Mouse (Mus musculus) cerebral cortex, adult 2 months (tissue): ENCODE measurements around the gene Pfkfb4.

ENCODE experiments used
- WGBS: fragments of 180-500 bp; shearing (Covaris S2); methylation state at CpG from one replicate; pipeline ENCODE4 v1.1.7; 2018; 5-methylcytosine and 5-hydroxymethylcytosine counted together

Gene Pfkfb4

GRCm38 (mm10) chr9:108996411-108996810 is 4.8 kb downstream of the Pfkfb4 start:
- WGBS = 75% methylated on average over 9 of the region's 9 CpGs

- 51% methylated on average over 19 of the region's 19 CpGs for WGBS
Measured at GRCm38 (mm10) chr9:108998287-108999166, 6.9 kb downstream of the Pfkfb4 start.

- 39% methylated on average over 4 of the region's 4 CpGs for WGBS
Measured at GRCm38 (mm10) chr9:108999167-108999526, 7.6 kb downstream of the Pfkfb4 start.

- 14% methylated on average over 3 of the region's 3 CpGs for WGBS
Measured at GRCm38 (mm10) chr9:109000726-109001125, 9.1 kb downstream of the Pfkfb4 start.

- WGBS = 62% methylated on average over 2 of the region's 2 CpGs
Measured at GRCm38 (mm10) chr9:109003201-109003600, 11.6 kb downstream of the Pfkfb4 start.

GRCm38 (mm10) chr9:109007025-109007780 is 15.6 kb downstream of the Pfkfb4 start:
- 80% methylated on average over 21 of the region's 21 CpGs for WGBS

- WGBS = 87% methylated on average over 9 of the region's 9 CpGs
Measured at GRCm38 (mm10) chr9:109008081-109008480, 16.5 kb downstream of the Pfkfb4 start.

- 36% methylated on average over 10 of the region's 10 CpGs for WGBS
Measured at GRCm38 (mm10) chr9:109008994-109009635, 17.5 kb downstream of the Pfkfb4 start.

GRCm38 (mm10) chr9:109009636-109010315 is 18.2 kb downstream of the Pfkfb4 start:
- WGBS = 39% methylated on average over 17 of the region's 17 CpGs

- 79% methylated on average over 14 of the region's 14 CpGs for WGBS
Measured at GRCm38 (mm10) chr9:109010316-109010690, 18.7 kb downstream of the Pfkfb4 start.

- 89% methylated on average over 8 of the region's 8 CpGs for WGBS
Measured at GRCm38 (mm10) chr9:109015397-109015796, 23.8 kb downstream of the Pfkfb4 start.

- WGBS = 86% methylated on average over 11 of the region's 11 CpGs
Measured at GRCm38 (mm10) chr9:109016973-109017604, 25.5 kb downstream of the Pfkfb4 start.

- WGBS = 62% methylated on average over 4 of the region's 4 CpGs
Measured at GRCm38 (mm10) chr9:109021428-109021827, 29.9 kb downstream of the Pfkfb4 start.

- 65% methylated on average over 17 of the region's 17 CpGs for WGBS
Measured at GRCm38 (mm10) chr9:109022866-109023685, 31.5 kb downstream of the Pfkfb4 start.

GRCm38 (mm10) chr9:109027521-109027920 is 35.9 kb downstream of the Pfkfb4 start:
- 62% methylated on average over 8 of the region's 8 CpGs for WGBS

- WGBS = 93% methylated on average over 3 of the region's 3 CpGs
Measured at GRCm38 (mm10) chr9:109028421-109028820, 36.8 kb downstream of the Pfkfb4 start.

GRCm38 (mm10) chr9:109028919-109029318 is 37.3 kb downstream of the Pfkfb4 start:
- WGBS = 86% methylated on average over 5 of the region's 5 CpGs

- whole genome bisulfite sequencing = 77% methylated on average over 3 of the region's 3 CpGs
Measured at GRCm38 (mm10) chr9:109030312-109030711, 38.7 kb downstream of the Pfkfb4 start.

- WGBS = 93% methylated on average over 7 of the region's 7 CpGs
Measured at GRCm38 (mm10) chr9:109031001-109031400, 39.4 kb downstream of the Pfkfb4 start.

- WGBS = 86% methylated on average over 8 of the region's 8 CpGs
Measured at GRCm38 (mm10) chr9:109031686-109032085, 40.1 kb downstream of the Pfkfb4 start.
